Mouse (Mus musculus): ENCODE measurements around the gene Cyp4a29. TPM values are rescaled to one million over a fixed set of nuclear protein-coding genes. Genes with fewer than 3 reads are reported as not detected.
A peak's percentile ranks its signal among the peaks of the same experiment; 100 is the strongest.
"Not testable (repeated sequence)": the region's sequence is repeated elsewhere in the genome, so short reads cannot be mapped to it uniquely, and the experiment has no call there.

The Cyp4a29 gene
- not detected in 2 replicates for polyA plus RNA-seq (2014; fragmentation: Nextera tagmentation; extraction: Ambion mirVana)

DNA sequence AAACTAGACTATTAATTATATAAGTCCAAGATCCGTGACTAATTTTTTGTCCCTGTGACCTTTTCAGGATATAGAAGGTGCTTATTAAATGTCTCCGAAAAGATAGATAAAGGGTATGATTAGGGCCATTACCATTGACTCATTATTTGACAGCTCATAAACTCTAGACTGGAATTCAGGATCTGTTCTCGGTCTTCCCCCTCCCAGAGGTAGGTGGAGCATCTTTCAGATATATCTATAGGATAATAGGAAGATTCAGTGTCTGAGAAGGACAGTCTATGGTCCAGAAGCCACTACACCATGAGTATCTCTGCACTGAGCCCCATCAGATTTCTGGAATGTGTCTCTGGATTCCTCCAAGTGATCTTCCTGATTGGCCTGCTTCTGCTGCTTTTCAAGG, at the start of gene Cyp4a29:
TSS of gene Cyp4a29 (plus strand) at position 301 of the 400 bp plus-strand sequence.
- ATAC-seq (ENCODE audit: insufficient read depth, low FRiP score, low TSS enrichment) = no peak
- no peaks in the 10 kb centered on the region for H3K27me3 ChIP-seq (ENCODE audit: control insufficient read depth, insufficient read depth, low read length)
- no peaks in the 10 kb centered on the region for H3K9me3 ChIP-seq (ENCODE audit: control insufficient read depth, low read length)
- DNase-seq (ENCODE audit: low spot score) = no peak
- WGBS = 91% methylated on average over 3 of the region's 3 CpGs
- no peak within 1 kb of the TSS for H3K4me3 ChIP-seq (ENCODE audit: low read depth, low read length)
- no peak within 1 kb of the TSS for H3K27ac ChIP-seq (ENCODE audit: low read depth, low read length)
- no peaks in the 10 kb centered on the region for H3K4me1 ChIP-seq (ENCODE audit: control insufficient read depth, insufficient read depth, low read length)
- H3K4me2 ChIP-seq (ENCODE audit: low read depth) = no peak within 1 kb of the TSS
- no peak within 1 kb of the TSS for H3K9ac ChIP-seq (ENCODE audit: low read length)
- H3K36me3 ChIP-seq (ENCODE audit: control insufficient read depth, insufficient read depth, low read length) = no peaks in the 10 kb centered on the region

- ATAC-seq (ENCODE audit: insufficient read depth, low FRiP score, low TSS enrichment); H3K27ac ChIP-seq (ENCODE audit: low read depth, low read length); H3K4me1 ChIP-seq (ENCODE audit: control insufficient read depth, insufficient read depth, low read length); DNase-seq (ENCODE audit: low spot score); H3K36me3 ChIP-seq (ENCODE audit: control insufficient read depth, insufficient read depth, low read length); H3K4me2 ChIP-seq (ENCODE audit: low read depth); H3K27me3 ChIP-seq (ENCODE audit: control insufficient read depth, insufficient read depth, low read length); H3K4me3 ChIP-seq (ENCODE audit: low read depth, low read length); H3K9me3 ChIP-seq (ENCODE audit: control insufficient read depth, low read length); H3K9ac ChIP-seq (ENCODE audit: low read length): not testable (repeated sequence)
- 83% methylated on average over 2 of the region's 2 CpGs for WGBS
Observed at GRCm38 (mm10) chr4:115232901-115233300, 9.0 kb upstream of the Cyp4a29 start.

DNA sequence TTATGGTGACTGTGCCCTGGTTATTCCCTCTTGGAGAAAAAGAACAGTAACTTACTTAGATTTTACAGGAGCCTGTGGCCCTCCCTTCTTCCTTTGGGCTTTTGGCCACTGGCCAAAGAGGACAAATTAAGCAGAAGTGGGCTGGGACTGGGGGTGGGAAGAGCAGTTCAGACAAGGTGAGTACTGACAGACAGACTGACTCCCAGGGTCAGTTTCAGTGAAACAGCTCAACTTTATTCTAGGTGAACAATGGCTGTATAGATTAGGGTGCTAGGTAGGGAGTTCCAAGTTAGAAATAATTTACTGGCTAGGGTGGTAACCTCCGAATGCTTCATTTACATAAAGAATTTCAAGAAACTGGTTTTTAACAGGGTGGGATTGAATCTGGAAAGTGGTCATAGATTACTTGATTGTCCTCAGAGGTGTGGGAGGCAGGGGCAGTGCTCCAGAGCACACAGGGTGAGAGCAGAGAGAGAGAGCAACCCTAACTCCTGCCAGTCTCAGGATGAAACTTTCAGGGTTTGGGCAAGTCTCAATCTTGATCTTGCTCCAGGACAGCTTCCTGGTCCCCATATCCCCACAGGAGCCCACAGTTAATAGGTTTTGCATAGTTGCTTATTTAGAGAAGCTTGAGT, 5.3 kb upstream of the Cyp4a29 start:
- H3K4me3 ChIP-seq (ENCODE audit: low read depth, low read length) = no peak overlapping the region
- no peak for DNase-seq (ENCODE audit: low spot score)
- no peak overlapping the region for H3K27ac ChIP-seq (ENCODE audit: low read depth, low read length)
- ATAC-seq (ENCODE audit: insufficient read depth, low FRiP score, low TSS enrichment) = no peak
- no peak overlapping the region for H3K4me2 ChIP-seq (ENCODE audit: low read depth)
- H3K36me3 ChIP-seq (ENCODE audit: control insufficient read depth, insufficient read depth, low read length) = no peaks in the 10 kb centered on the region
- 82% methylated on average over 1 of the region's 1 CpGs for WGBS
- H3K4me1 ChIP-seq (ENCODE audit: control insufficient read depth, insufficient read depth, low read length) = no peaks in the 10 kb centered on the region
- H3K9me3 ChIP-seq (ENCODE audit: control insufficient read depth, low read length) = no peaks in the 10 kb centered on the region
- H3K27me3 ChIP-seq (ENCODE audit: control insufficient read depth, insufficient read depth, low read length) = no peaks in the 10 kb centered on the region
- no peak overlapping the region for H3K9ac ChIP-seq (ENCODE audit: low read length)

GRCm38 (mm10) chr4:115264687-115265569, 23.0 kb downstream of the Cyp4a29 start:
- not testable (repeated sequence) for H3K4me2 ChIP-seq (ENCODE audit: low read depth); H3K9me3 ChIP-seq (ENCODE audit: control insufficient read depth, low read length); H3K9ac ChIP-seq (ENCODE audit: low read length); H3K4me1 ChIP-seq (ENCODE audit: control insufficient read depth, insufficient read depth, low read length); H3K27me3 ChIP-seq (ENCODE audit: control insufficient read depth, insufficient read depth, low read length); H3K4me3 ChIP-seq (ENCODE audit: low read depth, low read length); ATAC-seq (ENCODE audit: insufficient read depth, low FRiP score, low TSS enrichment); H3K36me3 ChIP-seq (ENCODE audit: control insufficient read depth, insufficient read depth, low read length); H3K27ac ChIP-seq (ENCODE audit: low read depth, low read length); DNase-seq (ENCODE audit: low spot score)
- WGBS = 82% methylated on average over 3 of the region's 4 CpGs

DNA sequence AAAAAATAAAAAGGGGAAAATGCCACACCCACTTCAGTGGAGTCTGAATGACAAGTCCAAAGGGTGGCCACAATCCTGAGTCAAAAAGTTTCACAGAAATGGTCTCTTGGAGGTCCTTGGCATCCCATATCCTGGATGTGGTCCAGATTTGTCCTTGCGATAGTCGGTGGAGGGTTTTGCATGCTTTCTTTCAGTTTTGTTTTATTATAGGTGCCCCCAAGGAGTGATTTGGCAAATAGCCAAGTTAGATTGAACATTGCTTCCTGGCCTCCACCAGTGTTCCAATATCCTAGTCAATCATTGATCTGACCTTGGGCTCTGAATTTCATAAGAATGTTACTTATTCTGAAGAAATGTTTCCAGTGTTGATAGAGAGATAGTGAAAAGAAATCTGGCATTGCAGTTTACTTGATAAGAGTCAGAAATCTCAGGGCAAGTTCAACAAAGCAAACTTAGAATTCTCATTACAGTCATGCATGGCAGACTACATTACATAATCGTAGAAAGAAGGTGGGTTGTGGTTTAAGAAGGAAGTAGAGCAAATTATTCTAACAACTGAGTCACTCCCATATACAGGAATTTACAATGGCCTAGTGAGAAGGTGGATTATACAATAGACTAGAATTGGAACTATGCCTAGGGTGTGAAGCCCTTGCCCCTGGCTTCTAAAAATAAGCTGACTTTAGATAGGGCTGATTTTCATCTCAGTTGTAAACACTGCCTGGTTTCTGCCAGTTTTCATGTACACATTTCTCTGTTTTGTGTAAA, 36.5 kb downstream of the Cyp4a29 start:
- not testable (repeated sequence) for H3K4me1 ChIP-seq (ENCODE audit: control insufficient read depth, insufficient read depth, low read length); H3K9me3 ChIP-seq (ENCODE audit: control insufficient read depth, low read length); H3K27me3 ChIP-seq (ENCODE audit: control insufficient read depth, insufficient read depth, low read length); DNase-seq (ENCODE audit: low spot score); H3K9ac ChIP-seq (ENCODE audit: low read length); H3K36me3 ChIP-seq (ENCODE audit: control insufficient read depth, insufficient read depth, low read length); H3K4me2 ChIP-seq (ENCODE audit: low read depth); ATAC-seq (ENCODE audit: insufficient read depth, low FRiP score, low TSS enrichment); H3K27ac ChIP-seq (ENCODE audit: low read depth, low read length); H3K4me3 ChIP-seq (ENCODE audit: low read depth, low read length)
- 94% methylated on average over 2 of the region's 3 CpGs for WGBS

GRCm38 (mm10) chr4:115280342-115280741, 38.5 kb downstream of the Cyp4a29 start:
- no peak overlapping the region for H3K4me3 ChIP-seq (ENCODE audit: low read depth, low read length)
- H3K9me3 ChIP-seq (ENCODE audit: control insufficient read depth, low read length) = no peaks in the 10 kb centered on the region
- H3K4me2 ChIP-seq (ENCODE audit: low read depth) = peak overlapping the region; percentile 47
- no peaks in the 10 kb centered on the region for H3K36me3 ChIP-seq (ENCODE audit: control insufficient read depth, insufficient read depth, low read length)
- no peak for DNase-seq (ENCODE audit: low spot score)
- no peaks in the 10 kb centered on the region for H3K4me1 ChIP-seq (ENCODE audit: control insufficient read depth, insufficient read depth, low read length)
- H3K27me3 ChIP-seq (ENCODE audit: control insufficient read depth, insufficient read depth, low read length) = no peaks in the 10 kb centered on the region
- no peak overlapping the region for H3K9ac ChIP-seq (ENCODE audit: low read length)
- 0 out of 2 replicates have a peak, but pooled peaks have one; percentile 36 for ATAC-seq (ENCODE audit: insufficient read depth, low FRiP score, low TSS enrichment)
- H3K27ac ChIP-seq (ENCODE audit: low read depth, low read length) = no peak overlapping the region

DNA sequence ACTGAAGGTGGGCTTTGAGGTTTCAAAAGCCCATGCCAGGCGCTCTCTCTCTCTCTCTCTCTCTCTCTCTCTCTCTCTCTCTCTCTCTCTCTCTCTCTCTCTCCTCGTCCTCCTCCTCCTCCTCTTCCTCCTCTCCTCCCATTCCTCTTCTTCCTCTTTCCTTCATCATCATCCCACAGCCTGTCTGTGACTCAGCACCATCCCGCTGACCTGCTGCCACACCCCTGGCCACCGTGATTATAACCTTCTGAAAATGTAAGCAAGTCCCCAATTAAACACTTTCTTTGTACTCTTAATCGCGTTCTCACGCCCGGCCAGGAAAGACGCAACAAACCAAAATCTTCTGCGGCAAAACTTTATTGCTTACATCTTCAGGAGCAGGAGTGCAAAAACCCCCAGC, 38.9 kb downstream of the Cyp4a29 start:
- peak overlapping the region; percentile 26; the same call in 1 of the 2 replicates for H3K9ac ChIP-seq (ENCODE audit: low read length)
- peak; percentile 67; the same call in 1 of the 2 replicates for ATAC-seq (ENCODE audit: insufficient read depth, low FRiP score, low TSS enrichment)
- not testable (repeated sequence) for H3K36me3 ChIP-seq (ENCODE audit: control insufficient read depth, insufficient read depth, low read length); H3K9me3 ChIP-seq (ENCODE audit: control insufficient read depth, low read length); H3K4me1 ChIP-seq (ENCODE audit: control insufficient read depth, insufficient read depth, low read length); DNase-seq (ENCODE audit: low spot score); H3K27me3 ChIP-seq (ENCODE audit: control insufficient read depth, insufficient read depth, low read length); H3K27ac ChIP-seq (ENCODE audit: low read depth, low read length)
- H3K4me3 ChIP-seq (ENCODE audit: low read depth, low read length) = peak overlapping the region; percentile 22
- H3K4me2 ChIP-seq (ENCODE audit: low read depth) = peak overlapping the region; percentile 47
- WGBS = 7% methylated on average over 10 of the region's 10 CpGs

DNA sequence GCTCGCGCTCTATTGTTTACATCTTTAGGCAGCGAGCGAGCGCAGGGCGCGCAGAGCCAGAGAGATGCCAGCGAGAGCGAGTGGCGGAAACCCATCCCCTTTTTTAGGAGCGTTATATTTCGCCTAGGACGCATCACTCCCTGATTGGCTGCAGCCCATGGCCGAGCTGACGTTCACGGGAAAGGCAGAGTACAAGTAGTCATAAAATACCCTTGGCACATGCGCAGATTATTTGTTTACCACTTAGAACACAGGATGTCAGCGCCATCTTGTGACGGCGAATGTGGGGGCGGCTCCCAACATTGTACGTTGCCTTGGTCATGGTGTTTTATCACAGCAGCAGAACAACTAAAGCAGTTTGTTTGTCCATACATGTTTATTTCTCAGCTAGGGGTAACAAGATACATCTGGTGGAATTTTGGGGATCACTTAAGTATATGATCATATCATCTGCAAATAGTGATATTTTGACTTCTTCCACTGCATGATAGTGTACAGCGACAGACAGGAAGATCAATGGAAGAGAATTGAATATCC, 39.4 kb downstream of the Cyp4a29 start:
- peak overlapping the region; percentile 47 for H3K4me2 ChIP-seq (ENCODE audit: low read depth)
- not testable (repeated sequence) for H3K27ac ChIP-seq (ENCODE audit: low read depth, low read length); H3K4me1 ChIP-seq (ENCODE audit: control insufficient read depth, insufficient read depth, low read length); H3K9me3 ChIP-seq (ENCODE audit: control insufficient read depth, low read length); H3K9ac ChIP-seq (ENCODE audit: low read length); H3K27me3 ChIP-seq (ENCODE audit: control insufficient read depth, insufficient read depth, low read length); H3K36me3 ChIP-seq (ENCODE audit: control insufficient read depth, insufficient read depth, low read length)
- ATAC-seq (ENCODE audit: insufficient read depth, low FRiP score, low TSS enrichment) (peak; percentile 82), DNase-seq (ENCODE audit: low spot score) (peak; percentile 21)
- peak overlapping the region; percentile 22; the same call in 1 of the 2 replicates for H3K4me3 ChIP-seq (ENCODE audit: low read depth, low read length)
- 18% methylated on average over 19 of the region's 23 CpGs for WGBS

Data from neural tube, embryonic 11.5 days (tissue).